Mouse (Mus musculus) c-Kit-positive CD71-positive TER-119-negative erythroid progenitor cells, embryonic 14.5 days (primary cell): ENCODE measurements around the gene Prr36.
A peak's percentile ranks its signal among the peaks of the same experiment; 100 is the strongest.

Source experiments
- DNase-seq: peaks from one replicate; pipeline ENCODE4 v3.0.0-alpha.2; 2013; ENCODE audit warnings: low read depth

Gene Prr36

DNA sequence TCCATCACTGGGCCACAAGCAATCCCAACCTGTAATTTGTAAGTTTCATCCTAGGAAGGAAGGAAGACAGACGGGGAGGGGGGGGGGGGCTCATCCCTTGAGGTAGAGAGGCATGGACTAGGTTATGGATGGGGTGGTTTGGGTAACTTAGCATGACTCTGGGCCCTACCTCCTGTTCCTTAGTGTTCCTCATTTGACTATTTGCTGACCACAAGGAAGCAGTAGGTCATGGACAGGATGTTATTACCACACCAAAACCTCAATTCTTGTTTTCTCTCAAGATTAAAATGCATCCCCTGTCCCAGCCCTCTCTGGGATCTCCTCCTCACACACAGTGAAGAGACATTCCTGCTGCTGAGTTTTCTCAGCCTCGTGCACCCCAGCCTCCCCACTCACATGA is 15.9 kb downstream of the Prr36 start:
- no peak for DNase-seq

DNA sequence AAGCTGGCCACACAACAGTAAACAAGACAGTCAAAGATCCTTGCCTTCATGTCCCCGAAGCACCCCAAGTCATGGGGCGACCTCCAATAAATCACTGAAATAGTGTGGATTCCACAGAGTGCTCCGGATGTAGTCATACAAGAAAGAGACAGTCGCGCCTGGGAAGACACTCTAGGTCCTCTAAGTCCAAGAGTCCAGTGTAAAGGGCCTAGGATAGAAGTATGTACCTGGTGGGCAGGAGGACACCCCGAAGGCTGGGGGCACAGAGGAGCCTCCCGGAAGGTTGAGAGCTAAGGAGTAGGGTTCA is 23.7 kb downstream of the Prr36 start:
- no peak for DNase-seq

DNA sequence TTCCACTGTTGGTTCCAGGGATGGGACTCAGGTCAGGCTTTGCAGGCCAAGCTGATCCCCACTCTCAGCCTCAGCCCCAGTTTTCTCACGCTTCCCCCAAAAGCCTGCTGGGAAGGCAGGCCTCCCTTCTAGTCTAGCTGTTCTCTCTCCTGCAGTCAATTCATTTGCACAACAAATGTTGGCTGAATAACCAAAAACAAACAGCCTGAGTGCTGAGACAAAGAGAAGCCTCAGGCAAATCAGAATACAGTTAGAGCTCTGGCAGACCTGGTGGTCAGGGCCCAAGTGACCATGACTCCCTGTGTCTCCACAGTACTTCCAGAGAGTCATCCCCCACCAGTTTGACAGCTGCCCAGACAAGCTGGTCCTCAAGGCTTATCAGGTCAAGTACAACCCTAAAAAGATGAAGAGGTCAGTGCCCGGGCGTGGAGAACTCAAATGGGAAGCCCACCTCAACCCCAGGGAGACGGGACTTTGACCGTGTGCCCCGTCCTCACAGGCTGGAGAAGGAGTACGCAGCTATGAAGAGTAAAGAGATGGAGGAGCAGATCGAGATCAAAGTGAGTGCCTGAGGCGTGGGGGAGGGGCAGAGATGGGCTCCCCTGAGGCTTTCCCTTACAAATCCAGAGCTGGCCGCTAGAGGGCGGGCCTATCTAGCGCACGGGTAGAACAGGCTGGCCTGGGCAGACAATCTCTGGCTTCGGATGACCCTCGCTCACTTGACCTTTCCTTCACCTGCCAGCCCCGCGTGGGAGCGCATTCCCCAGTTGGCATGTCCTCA is 24.3 kb downstream of the Prr36 start:
- peak; percentile 65 for DNase-seq

DNA sequence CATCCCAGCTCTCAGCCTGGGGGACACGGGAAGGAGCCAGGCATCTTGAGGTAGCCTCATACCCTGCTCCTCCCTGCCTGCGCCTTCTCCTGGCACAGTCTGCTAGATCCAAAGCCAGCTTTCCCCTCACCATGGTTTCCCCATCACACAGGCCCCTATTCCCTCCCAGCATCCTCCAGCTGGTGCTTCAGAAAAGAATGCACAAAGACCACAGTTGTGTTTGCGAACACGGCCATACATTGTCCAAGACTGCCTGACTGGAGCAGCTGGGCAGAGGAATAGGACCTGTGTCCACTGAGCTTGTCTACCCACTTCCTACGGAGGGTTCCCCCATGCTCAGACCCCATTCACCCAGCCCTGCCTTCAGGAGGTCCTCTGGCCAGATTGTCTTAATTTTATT is 25.0 kb downstream of the Prr36 start:
- DNase-seq, result no peak

DNA sequence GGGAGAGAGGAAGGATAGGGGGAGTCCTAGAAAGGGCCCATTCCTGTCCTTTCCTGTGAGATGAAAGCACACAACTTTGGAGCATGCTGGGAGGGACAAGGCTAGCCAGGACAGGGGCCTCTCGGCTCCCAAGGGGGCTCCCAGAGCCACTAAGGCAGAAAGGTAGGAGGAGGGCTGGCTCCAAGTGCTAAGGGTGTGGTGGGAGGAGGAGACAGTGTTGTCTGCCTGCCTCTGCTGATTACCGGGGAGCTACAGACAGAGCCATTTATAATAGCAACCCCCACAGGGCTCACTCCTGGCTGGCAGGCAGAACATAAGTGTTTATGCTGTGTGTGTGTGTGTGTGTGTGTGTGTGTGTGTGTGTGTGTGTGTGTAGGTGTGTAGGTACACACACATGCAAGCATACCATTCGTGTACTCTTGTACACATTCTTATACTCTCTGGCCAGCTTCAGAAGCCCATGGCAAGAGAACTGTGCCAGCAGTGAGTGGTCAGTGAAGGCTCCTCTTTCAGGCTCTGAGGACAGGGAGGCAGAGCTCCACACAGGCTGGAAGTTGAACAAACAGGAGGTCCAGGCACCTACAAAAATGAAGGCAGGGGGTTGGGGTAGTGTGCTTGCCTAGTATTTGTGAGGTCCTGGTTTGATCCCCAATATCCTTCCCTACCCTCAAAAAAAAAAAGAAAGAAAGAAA is 28.1 kb downstream of the Prr36 start:
- no peak for DNase-seq

DNA sequence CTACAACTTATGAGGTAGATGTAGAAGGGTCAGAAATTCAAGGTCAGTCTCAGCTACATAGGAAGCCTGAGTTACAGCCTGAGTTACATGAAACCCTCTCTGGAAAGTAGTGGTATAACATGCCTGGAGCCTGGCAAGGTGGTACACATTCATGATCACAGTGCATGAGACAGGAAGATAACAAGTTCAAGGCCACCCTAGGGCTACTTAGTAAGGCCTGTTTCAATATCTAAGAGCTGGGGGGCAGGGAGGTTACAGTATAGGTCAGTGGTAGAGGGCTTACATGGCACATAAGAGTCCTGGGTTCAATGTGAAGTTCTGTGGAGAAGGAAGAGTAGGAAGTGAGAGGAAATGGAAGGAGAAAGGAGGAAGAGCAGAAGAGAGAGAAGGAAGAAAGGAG is 28.7 kb downstream of the Prr36 start:
- no peak for DNase-seq

DNA sequence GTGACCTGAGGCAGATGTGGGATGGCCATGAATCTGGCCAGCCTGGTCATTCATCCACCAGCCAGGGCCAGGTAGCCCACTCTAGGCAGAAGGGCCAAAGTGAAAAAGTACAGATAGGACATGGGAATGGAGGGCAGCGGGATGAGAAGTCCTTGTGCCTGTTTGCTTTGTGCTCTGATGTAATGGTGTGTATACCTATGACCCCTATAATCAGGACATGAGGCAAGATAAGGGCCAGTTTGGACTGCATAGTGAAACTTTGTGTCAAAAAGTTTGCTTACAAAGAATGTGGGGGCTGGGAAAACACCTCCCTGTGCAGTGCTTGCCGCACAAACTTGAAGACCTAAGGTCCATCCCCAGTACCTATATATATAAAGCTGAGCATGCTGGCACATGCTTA is 31.1 kb downstream of the Prr36 start:
- no peak for DNase-seq

DNA sequence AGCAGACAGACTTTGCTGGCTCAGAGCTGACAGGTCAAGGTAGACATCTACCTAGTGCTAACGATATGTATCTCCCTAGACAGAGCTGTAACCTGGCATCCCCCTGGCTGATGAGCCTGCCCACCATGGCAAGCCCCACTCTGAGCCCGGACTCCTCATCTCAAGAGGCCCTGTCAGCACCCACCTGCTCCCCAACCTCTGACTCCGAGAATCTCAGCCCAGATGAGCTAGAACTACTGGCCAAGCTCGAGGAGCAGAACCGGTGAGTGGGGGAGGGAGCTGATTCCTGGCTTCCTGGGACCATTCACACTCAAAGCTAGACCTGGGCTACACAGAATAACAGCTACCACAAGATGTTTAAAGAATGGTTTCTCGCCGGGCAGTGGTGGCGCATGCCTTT is 33.9 kb downstream of the Prr36 start:
- DNase-seq, result no peak

DNA sequence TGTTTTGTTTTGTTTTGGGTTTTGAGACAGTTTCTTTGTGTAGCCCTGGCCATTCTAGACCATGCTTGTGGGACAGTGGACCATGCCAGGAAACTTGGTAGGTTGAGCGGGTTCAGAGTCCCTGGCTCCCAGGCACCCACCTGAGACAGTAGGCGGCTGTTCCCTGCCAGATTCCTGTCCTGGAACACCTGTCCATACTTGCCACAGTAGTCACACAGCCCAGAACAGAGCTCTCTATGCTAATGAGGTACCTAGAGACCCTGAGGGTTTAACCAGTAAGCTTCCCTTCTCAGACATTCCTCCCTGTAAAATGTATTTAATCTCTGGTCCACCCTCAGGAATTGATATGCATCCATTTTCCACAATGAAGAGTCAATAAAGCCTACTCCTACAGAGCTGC is 43.2 kb downstream of the Prr36 start:
- no peak for DNase-seq

DNA sequence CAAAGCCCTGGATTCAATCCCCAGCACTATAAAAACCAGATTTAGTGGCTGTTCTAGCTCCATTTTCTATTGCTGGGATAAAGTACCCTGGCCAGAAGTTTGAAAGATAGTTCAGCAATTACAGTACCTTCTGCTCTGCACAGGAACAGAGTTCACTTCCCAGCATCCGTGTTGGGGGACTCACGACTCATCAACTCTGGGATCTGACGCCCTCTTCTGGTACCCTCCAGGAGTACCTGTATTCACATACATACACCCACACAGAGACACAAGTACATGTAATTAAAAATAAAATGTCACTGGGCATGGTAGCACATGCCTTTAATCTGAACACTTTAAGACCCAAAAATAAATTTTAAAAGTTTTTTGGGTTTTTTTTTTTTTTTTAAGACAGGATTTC is 44.8 kb downstream of the Prr36 start:
- no peak for DNase-seq

DNA sequence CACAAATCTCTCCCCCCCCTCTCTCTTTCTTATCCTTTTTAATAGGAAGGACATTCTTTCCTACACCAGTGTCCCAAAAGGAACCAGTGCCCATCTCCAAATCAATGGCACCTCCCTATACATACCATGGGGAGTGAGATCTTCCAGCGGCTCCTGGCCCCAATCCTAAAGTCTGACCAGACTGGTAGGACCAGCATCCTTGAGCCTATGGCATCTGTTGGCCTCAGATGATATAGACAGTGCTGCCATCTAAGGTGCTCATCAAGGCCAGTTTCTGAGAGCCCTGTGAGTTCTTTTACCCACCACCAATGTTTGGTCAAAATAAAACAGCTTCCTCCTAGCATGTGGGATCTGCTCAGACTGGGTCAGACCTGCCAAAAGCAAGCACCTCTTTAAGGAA is 49.3 kb downstream of the Prr36 start:
- DNase-seq, result no peak

DNA sequence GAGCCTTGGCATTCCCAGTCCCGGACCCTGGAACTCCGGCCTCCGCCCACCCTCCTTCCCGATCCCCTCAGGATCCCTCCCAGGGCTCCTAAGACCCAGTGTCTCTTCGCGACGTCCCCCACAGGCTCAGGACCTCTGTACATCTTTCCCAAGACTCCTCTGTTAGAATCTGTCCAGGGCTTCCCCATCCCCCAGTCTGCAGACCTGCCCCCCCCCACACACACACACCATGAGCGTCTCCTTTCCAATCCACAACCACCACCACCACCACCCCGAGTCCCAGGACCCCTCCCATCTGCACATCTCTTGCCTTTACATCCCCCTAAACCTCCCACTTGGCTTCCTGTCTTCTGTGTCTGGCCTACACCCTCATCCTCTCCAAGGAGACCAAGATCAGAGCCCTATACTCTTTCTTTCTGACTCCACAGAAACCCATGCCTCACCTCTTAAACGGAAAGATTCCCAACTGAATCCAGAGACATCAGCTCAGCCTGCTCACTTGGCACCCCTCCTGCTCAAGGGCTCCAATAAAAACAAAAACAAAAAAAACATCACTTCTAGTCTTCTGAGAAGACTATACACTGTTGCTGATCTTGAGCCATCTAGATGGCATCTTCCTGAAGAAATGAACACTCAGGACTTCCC is 50.3 kb downstream of the Prr36 start:
- no peak for DNase-seq

DNA sequence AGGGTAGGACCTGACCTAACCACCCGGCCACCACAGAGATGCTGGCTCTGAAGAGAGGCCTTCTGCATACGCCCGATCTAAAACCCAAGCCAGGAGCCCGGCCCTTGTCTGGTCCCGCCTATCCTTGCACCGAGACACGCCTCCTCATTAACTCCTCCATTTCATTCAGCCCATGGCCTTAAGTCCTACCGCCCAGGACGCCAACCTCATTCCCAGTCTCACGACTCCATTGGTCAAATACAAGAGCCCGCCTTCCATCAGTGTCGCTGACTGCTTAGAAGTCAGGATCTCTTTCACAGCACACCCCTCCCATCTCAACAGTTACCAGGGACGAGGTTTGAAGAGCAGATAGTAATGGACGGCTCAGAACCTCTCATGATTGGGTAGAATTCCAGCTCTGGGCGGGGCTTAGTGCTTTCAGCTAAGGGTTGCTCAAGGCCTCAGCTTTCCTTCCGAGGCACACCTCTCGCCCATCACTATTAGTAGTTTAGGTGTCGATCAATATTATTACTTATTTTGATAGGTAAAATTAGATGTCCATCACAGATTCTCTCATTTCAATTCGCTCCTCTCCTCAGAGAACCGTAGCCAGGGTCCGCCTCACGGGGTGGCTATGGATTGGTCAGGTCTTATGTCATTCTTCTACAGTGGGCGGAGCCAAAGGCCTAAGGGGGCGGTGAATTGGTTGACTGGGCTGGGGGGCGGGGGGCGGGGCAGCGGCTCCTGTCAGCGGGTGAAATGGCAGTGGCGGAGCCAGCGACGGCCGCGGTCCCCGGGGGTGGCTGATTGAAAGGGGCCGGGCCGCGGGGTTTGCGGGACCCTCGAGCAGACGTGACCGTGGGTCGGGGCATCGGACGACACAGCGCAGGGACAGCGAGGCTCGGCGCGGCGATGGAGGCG is 51.2 kb downstream of the Prr36 start, which contains the start of gene Evi5l:
TSS of gene Evi5l (plus strand) at position 716 of the 900 bp plus-strand sequence.
- DNase-seq, result peak; percentile 99

DNA sequence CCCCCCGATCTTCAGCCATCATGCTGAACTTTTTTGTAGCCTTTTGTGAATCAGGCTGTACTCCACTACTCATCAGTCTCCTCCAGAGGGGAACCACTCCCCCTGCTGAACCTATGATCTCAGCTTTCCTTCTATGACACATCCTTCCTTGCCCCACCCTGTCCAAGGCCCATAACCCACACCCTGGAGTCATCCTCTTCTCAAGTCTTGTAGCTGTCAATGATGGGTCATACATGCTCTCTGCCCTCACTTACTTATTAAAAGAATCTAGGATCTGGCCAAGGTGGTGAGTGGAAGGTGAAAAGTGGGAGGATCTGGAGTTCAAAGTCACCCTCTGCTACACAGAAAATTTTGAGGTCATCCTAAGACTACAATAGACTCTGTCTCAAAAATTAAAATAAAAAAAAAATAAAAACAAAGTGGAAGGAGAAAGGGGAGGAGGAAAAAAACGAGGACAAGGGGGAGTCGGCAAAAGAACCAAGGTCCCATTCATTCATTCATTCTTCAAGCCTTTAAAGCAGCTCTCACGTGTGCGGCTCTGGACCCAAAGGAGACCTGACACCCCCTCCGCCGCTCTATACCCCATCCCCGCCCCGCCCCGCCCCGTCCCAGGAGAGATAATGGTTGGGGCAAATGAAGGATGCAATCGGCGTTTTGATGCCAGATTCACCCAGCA is 51.9 kb downstream of the Prr36 start:
- peak; percentile 20 for DNase-seq

DNA sequence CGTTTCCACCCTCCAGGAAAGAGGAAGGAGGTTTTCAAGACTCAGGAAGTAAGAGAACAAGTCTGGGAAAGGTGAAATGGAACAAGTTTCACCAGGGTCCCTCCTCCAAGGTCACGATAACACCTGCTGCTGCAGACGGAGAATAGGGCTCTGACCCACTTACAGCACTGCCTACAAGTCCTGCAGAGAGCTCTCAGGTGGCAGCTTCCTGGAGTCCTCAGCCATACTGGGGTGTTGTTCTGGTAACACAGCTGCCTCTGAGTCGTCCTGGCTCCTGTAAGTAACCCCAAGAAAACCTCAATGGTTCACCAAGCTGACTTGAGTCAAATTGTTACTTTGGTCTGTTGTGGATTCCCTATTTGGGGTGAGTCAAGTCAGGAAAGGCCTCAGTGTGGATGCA is 54.5 kb downstream of the Prr36 start:
- DNase-seq, result no peak
